Mouse (Mus musculus) kidney, adult 18-20 months (tissue): ENCODE data around the gene Chchd1.
A peak's percentile ranks its signal among the peaks of the same experiment; 100 is the strongest.
"Not testable (repeated sequence)": the region's sequence is repeated elsewhere in the genome, so short reads cannot be mapped to it uniquely, and the experiment has no call there.

Experiments
- DNase-seq: peaks from one replicate; pipeline ENCODE4 v3.0.0; 2021

Gene Chchd1

GRCm38 (mm10) chr14:20691772-20692171 lies 11.0 kb upstream of the Chchd1 start:
- no peak for DNase-seq

DNA sequence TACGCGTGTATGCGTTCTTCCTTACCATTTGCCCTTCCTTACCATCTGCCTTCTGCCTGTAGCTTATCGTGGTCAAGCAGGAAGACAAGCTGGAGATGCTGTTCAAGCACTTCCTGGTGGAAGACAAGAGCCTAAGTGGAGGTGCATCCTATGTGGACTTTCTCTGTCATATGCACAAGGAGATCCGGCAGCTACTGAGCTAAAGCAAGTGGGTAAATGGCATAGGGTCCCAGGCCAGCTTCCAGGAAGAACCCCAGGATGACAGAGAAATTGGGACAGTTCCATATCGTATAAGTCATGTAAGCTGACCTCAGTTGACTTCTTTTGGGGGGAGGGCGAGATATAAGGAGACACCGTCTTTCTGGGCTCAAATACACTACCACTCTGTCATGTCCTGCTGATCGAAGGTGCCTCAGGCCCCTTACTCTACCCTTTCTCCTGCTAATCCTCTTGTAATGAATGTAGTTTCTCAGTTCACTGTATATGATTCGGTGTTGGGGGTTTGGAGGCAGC lies 9.2 kb upstream of the Chchd1 start:
- DNase-seq: no peak

- DNase-seq: no peak
Measured at GRCm38 (mm10) chr14:20694185-20694883, 8.5 kb upstream of the Chchd1 start.

DNA sequence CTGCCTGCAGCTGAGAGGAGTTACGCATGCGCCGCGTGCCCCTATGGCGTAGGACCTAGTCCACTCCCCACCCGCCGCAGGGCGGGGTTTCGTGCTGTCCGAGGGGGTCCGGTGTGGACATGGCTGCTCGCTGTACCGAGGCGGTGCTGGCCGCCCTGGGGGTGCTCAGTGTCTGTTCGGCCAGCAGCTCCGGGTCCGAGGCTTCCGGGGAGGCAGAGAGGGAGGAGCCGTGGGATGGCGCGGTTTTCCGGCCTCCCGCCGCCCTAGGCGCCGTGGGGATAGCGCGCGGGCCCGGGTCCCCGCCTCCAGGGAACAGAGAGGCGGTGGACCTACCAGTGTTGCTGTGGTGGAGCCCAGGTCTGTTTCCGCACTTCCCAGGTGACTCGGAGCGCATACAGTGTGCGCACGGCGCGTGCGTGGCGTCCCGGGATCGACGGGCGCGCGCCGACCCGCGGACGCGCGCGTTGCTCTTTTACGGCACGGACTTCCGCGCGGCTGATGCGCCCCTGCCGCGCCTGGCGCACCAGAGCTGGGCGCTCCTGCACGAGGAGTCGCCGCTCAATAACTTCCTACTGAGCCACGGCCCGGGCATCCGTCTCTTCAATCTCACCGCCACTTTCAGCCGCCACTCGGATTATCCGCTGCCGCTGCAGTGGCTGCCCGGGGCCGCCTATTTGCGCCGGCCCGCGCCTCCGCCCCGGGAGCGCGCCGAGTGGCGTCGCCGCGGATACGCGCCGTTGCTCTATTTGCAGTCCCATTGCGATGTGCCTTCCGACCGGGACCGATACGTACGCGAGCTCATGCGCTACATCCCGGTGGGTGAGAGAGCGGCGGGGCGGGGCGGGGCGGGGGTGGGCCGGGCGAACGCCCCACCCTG lies 7.7 kb upstream of the Chchd1 start, which contains the start of gene Fut11:
TSS of gene Fut11 (plus strand) at position 85 of the 877 bp plus-strand sequence.
- DNase-seq: peak; percentile 76

- DNase-seq: peak; percentile 28
Measured at GRCm38 (mm10) chr14:20695761-20696520, 6.9 kb upstream of the Chchd1 start.

DNA sequence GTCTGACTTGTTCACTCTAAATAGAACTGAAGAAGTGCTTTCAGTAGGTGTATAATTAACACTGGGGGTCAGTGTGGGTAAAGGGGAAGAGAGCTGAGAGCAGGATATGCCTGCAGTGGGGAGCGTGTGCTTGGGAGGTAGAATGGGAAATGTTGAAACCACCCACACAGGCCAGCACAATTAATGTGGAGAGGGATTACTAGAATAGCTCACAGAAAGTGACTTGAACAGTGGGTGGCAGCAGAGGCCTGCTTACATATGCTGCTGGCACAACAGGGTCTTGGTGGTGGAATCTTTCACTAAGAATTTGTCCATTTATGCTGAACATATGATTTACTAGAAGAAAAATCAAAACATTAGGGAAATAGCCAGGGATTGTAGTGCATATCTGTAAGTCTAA lies 5.8 kb upstream of the Chchd1 start:
- peak; percentile 38 for DNase-seq

GRCm38 (mm10) chr14:20698515-20698914 lies 4.3 kb upstream of the Chchd1 start:
- DNase-seq: no peak

DNA sequence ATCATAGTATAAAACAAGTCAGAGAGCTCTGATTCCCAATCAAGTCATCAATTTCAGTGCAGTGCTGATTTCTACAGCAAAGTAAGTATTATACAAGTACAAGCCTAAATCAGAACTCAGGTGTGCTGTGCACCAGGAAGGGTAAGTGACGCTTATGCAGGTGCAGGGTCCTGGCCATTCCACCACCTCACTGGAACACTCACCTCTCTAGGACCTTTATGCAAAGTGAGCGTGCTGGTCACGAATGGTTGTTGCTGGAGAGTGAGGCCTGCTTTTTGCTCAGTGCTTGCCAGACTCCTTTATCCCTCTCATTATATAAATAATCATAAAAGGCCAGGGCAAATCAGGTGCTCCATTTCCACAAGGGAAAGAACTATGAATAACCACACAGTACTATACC lies 2.4 kb upstream of the Chchd1 start:
- DNase-seq: no peak

GRCm38 (mm10) chr14:20701554-20701953 lies 1.3 kb upstream of the Chchd1 start:
- DNase-seq: no peak

DNA sequence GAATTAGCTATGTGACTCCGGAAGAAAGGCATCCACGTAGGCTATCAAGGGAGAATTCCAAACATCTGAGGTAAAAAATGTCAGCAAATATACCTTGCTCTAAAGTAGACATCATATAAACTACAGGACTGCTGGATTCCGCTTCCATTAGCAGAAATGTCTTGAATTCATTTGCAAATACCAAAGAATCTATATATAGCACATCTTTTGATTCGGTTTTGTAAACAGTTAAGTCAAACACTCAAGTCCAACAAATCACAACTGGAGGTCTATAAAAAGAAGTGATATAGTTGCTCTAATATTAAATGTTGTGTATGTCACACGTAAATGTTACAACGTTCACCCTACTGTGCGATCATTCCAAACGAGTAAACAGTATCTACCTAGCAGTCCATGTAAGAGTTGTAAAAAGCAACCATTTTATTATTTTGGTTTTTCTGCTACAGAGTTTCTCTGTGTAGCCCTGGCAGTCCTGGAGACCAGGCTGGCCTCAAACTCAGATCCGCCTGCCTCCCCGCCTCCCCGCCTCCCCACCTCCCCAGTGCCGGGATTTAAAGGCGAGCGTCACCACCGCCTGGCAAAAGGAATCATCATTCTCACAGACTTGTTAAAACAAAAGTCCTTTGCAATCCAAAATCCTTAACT lies 588 bp upstream of the Chchd1 start:
- DNase-seq: no peak

GRCm38 (mm10) chr14:20703461-20703860 lies 655 bp downstream of the Chchd1 start:
- not testable (repeated sequence) for DNase-seq

DNA sequence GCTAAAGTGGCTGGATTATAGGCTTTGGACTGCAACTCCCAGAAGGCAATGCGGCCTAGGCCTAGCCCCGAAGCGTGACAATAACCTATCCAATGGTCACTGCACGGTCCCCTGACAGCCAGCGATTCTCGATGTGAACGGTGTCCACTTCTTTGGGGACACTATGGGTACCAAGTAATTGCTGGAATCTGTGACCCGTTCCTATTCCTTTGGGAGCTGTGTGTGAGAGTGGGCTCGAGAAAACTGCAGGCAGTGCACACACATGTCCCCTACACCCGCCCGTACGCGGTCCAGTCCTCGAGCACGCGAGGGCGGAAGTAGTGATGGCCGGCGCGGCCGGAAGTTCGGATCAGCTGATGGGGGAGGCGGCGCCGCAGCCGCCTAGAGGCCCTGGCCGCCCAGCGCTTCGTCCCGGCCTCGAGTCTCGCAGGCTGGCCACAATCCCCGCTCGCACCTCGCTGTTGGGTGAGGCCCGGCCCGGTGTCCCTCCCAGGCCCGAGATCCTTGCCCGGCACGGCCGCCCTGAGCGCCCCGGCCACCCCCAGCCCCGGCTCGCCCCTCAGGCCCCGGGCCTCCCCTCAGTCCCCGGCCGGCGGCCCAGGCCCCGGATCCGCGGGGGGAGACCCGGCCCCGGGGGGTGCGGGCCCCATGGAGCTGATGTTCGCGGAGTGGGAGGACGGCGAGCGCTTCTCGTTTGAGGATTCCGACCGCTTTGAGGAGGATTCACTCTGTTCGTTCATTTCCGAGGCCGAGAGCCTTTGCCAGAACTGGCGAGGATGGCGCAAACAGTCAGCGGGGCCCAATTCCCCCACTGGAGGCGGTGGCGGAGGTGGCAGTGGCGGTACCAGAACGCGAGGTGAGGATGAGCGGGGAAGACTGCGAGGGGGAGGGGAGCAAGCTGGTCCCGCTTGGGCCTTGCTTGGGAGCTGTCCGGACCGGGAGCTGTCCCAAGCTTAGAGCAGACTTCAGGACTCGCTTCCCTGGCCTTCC lies 4.7 kb downstream of the Chchd1 start, which contains the start of gene Zswim8:
TSS of gene Zswim8 (plus strand) at position 352 of the 990 bp plus-strand sequence.
- peak; percentile 94 for DNase-seq

GRCm38 (mm10) chr14:20708239-20708638 lies 5.4 kb downstream of the Chchd1 start:
- no peak for DNase-seq

GRCm38 (mm10) chr14:20713832-20714231 lies 11.0 kb downstream of the Chchd1 start:
- DNase-seq: no peak

GRCm38 (mm10) chr14:20718443-20718842 lies 15.6 kb downstream of the Chchd1 start:
- no peak for DNase-seq

GRCm38 (mm10) chr14:20719767-20720166 lies 17.0 kb downstream of the Chchd1 start:
- DNase-seq: no peak

DNA sequence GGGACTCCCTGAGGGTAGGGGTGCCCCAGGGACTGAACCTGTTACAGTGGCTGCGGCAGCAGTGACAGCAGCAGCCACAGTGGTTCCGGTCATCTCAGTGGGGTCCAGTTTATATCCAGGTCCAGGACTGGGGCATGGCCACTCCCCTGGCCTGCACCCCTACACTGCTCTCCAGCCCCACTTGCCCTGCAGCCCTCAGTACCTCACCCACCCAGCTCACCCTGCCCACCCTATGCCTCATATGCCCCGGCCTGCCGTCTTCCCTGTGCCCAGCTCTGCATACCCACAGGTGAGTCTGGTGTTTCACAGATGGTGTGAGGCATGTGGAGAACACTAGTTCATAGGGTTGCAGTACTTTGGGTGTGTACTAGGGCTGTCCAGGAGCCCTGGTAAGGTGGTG lies 18.6 kb downstream of the Chchd1 start:
- DNase-seq: no peak

- no peak for DNase-seq
Measured at GRCm38 (mm10) chr14:20723006-20723405, 20.2 kb downstream of the Chchd1 start.

GRCm38 (mm10) chr14:20724043-20724442 lies 21.2 kb downstream of the Chchd1 start:
- peak; percentile 68 for DNase-seq

DNA sequence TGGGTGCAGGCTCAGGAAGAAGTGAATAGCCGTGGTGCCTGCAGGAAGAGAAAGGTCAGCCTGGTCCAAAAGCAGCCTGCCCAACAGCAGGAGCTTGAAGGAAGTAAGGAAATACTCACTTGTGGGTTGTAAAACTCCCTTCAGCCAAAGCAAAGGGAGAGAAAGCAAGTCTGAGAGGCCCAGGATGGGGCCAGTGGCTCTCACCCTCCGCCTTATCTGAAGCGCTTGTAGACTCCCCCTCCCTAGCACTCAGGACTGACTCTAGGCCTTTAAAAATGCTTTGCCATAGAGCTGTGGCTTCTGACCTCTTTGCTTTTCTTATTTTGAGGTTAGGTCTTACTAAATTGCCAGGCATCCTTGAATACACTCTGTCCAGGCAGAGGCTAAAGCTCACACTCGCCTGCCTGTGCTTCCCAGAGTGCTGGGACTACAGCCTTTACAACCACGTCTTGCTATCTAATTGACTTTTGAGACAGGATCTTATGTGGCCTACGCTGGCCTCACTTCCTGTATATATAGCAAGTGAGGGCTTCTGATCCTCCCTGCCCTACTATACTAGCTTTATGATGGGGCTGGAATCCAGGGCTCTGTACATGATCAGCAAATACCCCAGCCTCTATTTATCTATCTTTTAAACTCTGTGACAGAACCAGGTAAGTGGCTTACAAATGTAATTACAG lies 23.0 kb downstream of the Chchd1 start:
- no peak for DNase-seq

- DNase-seq: no peak
Measured at GRCm38 (mm10) chr14:20729871-20730270, 27.1 kb downstream of the Chchd1 start.
